ENCODE assay signal across 8 mouse cellular contexts in the genomic region with DNA sequence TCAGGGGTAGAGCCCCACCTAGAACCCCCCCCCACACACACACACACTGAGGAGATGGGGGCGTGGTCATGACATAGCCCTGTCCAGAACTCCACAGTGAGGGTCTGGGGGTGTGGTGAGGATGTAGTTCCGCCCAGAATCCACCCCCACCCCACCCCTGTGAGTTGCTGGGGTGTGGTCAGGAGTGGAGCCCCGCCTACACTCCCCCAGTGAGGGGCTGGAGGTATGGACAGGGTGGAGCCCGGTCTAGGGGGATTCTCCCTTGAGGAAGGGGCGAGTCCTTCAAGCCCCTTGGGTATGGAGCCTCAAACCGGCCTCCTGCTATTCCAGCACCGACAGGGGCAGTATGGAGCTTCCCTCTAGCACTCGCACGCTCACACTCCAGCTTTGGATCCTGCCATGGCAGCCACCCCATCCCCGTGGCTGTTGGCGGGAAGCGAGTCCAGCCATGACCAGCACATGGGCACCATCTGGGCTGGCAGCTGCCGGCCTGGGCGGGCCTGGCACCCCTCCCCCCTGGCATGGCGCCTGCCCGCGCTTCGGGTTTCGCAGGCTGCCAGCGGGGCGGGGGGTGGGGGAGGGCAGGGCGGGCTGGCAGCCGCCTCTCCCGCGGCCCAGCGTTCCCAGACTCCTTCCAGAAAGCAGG. TPM values are rescaled to one million over a fixed set of nuclear protein-coding genes. Genes with fewer than 3 reads are reported as not detected.
A peak's percentile ranks its signal among the peaks of the same experiment; 100 is the strongest.
DNase-seq lines count a peak whose midpoint lies in the region; ATAC-seq and TF ChIP-seq lines count a peak whose summit lies in the region.

No protein-coding gene starts in this region.

- H3K27me3 ChIP-seq in G1E (ENCODE audit: insufficient read depth, low read length): peaks cover 44% of the 10 kb centered on the region

- no peak for TF ChIP-seq POLR2A in lung, adult 2 months (IDR thresholded peaks at IDR 0.05; ENCODE audit: borderline replicate concordance, extremely low read depth, low read depth, low read length)

- peaks cover 69% of the 10 kb centered on the region for H3K4me1 ChIP-seq in G1E (ENCODE audit: insufficient read depth, low read depth, low read length)
- H3K4me1 ChIP-seq in lung, adult 2 months (ENCODE audit: control insufficient read depth, insufficient read depth, low read length): peaks cover 79% of the 10 kb centered on the region

- peak overlapping the region; percentile 96 for H3K27ac ChIP-seq in layer of hippocampus, adult 2 months

- H3K36me3 ChIP-seq in G1E (replicated peaks): peaks cover 22% of the 10 kb centered on the region

- no peaks in the 10 kb centered on the region for H3K9me3 ChIP-seq in G1E (replicated peaks)

- H3K4me3 ChIP-seq in G1E (ENCODE audit: low read depth, low read length): peak overlapping the region; percentile 66; the same call in 1 of the 2 replicates
- H3K4me3 ChIP-seq in layer of hippocampus, adult 2 months: peak overlapping the region; percentile 33
- no peak overlapping the region for H3K4me3 ChIP-seq in lung, adult 2 months (replicated peaks; ENCODE audit: extremely low read depth, low read depth, low read length)

- DNase-seq in G1E (ENCODE audit: low spot score): no peak
- peak; percentile 97 for DNase-seq in cerebellum, adult 9-11 months
- peak; percentile 82 to 87 for DNase-seq in heart, postnatal 36 days
- DNase-seq in layer of hippocampus, adult 2 months (ENCODE audit: low spot score in 2 of 2): peak; percentile 86 to 89
- DNase-seq in lung, adult 2 months: peak; percentile 83
- peak; percentile 77 for DNase-seq in ovary, adult 18-20 months (ENCODE audit: low spot score)
- DNase-seq in T-cell, adult 2 months (ENCODE audit: low spot score): no peak

- no peak for TF ChIP-seq CTCF in G1E (IDR thresholded peaks at IDR 0.05; ENCODE audit: low read depth, low read length)
- peak; percentile 82 for TF ChIP-seq CTCF in layer of hippocampus, adult 2 months (conservative IDR thresholded peaks at IDR 0.05)
- peak; percentile 59 for TF ChIP-seq CTCF in lung, adult 2 months (IDR thresholded peaks at IDR 0.05; ENCODE audit: insufficient read depth, low read length)

- WGBS in lung, adult 2 months: 4% methylated on average over 26 of the region's 26 CpGs

- intact Hi-C loops in heart, postnatal 36 days (cut with DNase I): no loop called here

- no peak for ATAC-seq in G1E (ENCODE audit: extremely low read depth, insufficient number of reproducible peaks, low FRiP score, poor library complexity, severe bottlenecking)
- ATAC-seq in frontal cortex, adult (ENCODE audit: low TSS enrichment): peak; percentile 45

RNA-seq across cellular contexts. Expression of a gene that starts 23.9 kb away (rescaled TPM):
- total RNA-seq in G1E (2014; fragmentation: Nextera tagmentation): 6.5 and 13.8 TPM in 2 replicates
- 1.9 and 3.5 TPM in 2 replicates for total RNA-seq in G1E (2017)
- polyA plus RNA-seq in G1E (2012): 1.6 and 1.8 TPM in 2 replicates
- 1 to 10 TPM; 2.2 to 2.4 TPM for total RNA-seq in heart, postnatal 36 days (2021)
- total RNA-seq in layer of hippocampus, adult 2 months (2021): 1 to 10 TPM; 1.9 to 2.1 TPM
- 8.8 and 10.1 TPM in 2 replicates for polyA plus RNA-seq in lung, adult 2 months (2012; rRNA removed)

RNA-seq across cellular contexts. Expression of a gene that starts 27.9 kb away (rescaled TPM):
- 1.2 and 3.1 TPM in 2 replicates for total RNA-seq in G1E (2014; fragmentation: Nextera tagmentation)
- total RNA-seq in G1E (2017): 0.38 and 0.93 TPM in 2 replicates
- 7.2 and 7.4 TPM in 2 replicates for polyA plus RNA-seq in G1E (2012)
- total RNA-seq in heart, postnatal 36 days (2021): under 1 TPM in 1 of 2 experiments, not detected in 1; 0.62 TPM
- 1 to 10 TPM; 5.5 to 8.1 TPM for total RNA-seq in layer of hippocampus, adult 2 months (2021)
- polyA plus RNA-seq in lung, adult 2 months (2012; rRNA removed): 3.6 and 5.9 TPM in 2 replicates

RNA-seq across cellular contexts. Expression of a gene that starts 32.4 kb away (rescaled TPM):
- total RNA-seq in G1E (2014; fragmentation: Nextera tagmentation): 1.1 TPM in 1 of 2 replicates, not detected in the other
- 2.6 and 4.1 TPM in 2 replicates for total RNA-seq in G1E (2017)
- 0.72 and 1.3 TPM in 2 replicates for polyA plus RNA-seq in G1E (2012)
- 1 to 10 TPM; 1.1 to 2.0 TPM for total RNA-seq in heart, postnatal 36 days (2021)
- total RNA-seq in layer of hippocampus, adult 2 months (2021): 1 to 10 TPM; 4.4 to 6.1 TPM
- 3.7 and 6.3 TPM in 2 replicates for polyA plus RNA-seq in lung, adult 2 months (2012; rRNA removed)

RNA-seq across cellular contexts. Expression of a gene that starts 32.5 kb away (rescaled TPM):
- total RNA-seq in G1E (2014; fragmentation: Nextera tagmentation): 9.6 and 11.9 TPM in 2 replicates
- total RNA-seq in G1E (2017): 60.4 and 69.7 TPM in 2 replicates
- polyA plus RNA-seq in G1E (2012): 186 and 220 TPM in 2 replicates
- 10 to 100 TPM; 50.3 to 52.2 TPM for total RNA-seq in heart, postnatal 36 days (2021)
- 10 to 100 TPM; 75.9 to 79.7 TPM for total RNA-seq in layer of hippocampus, adult 2 months (2021)
- polyA plus RNA-seq in lung, adult 2 months (2012; rRNA removed): 79.2 and 83.4 TPM in 2 replicates

RNA-seq across cellular contexts. Expression of a gene that starts 38.4 kb away (rescaled TPM):
- total RNA-seq in G1E (2014; fragmentation: Nextera tagmentation) (29.7 and 65.2 TPM in 2 replicates), G1E (2017) (15.8 and 22.8 TPM in 2 replicates)
- polyA plus RNA-seq in G1E (2012): 88.9 and 96.2 TPM in 2 replicates
- 10 to 100 TPM; 27.8 to 29.4 TPM for total RNA-seq in heart, postnatal 36 days (2021)
- 10 to 100 TPM; 70.1 to 72.0 TPM for total RNA-seq in layer of hippocampus, adult 2 months (2021)
- 59.3 and 61.8 TPM in 2 replicates for polyA plus RNA-seq in lung, adult 2 months (2012; rRNA removed)

Comparison
In these comparisons a context has a peak if more than half of its experiments do, and no peak if none do; other contexts are left out.
1. DNase-seq: peak in cerebellum, adult 9-11 months (single experiment), heart, postnatal 36 days (2 of 2), layer of hippocampus, adult 2 months (2 of 2), lung, adult 2 months (single experiment) and ovary, adult 18-20 months (single experiment); none in G1E (single experiment) and T-cell, adult 2 months (single experiment).